In genomic region chr11:53054151-53054550, GRCm38 (mm10) we compare ENCODE assay signal across 19 mouse cellular contexts.
"Had no signal": no experiment of that assay in that cellular context is flagged by ENCODE, and none has a peak within 500 bp of the region (broad histone marks: within the 10 kb centered on the region; RNA-seq: fewer than 3 reads in every experiment).

No protein-coding gene starts in this region.

- H3K4me3 ChIP-seq: limb, embryonic 13.5 days; liver, embryonic 15.5 days; megakaryocyte, embryonic 14.5 days; midbrain, embryonic 12.5 days; neural tube, embryonic 13.5 days had no signal

- H3K36me3 ChIP-seq: limb, embryonic 13.5 days; liver, embryonic 15.5 days; midbrain, embryonic 12.5 days; neural tube, embryonic 13.5 days had no signal

- H3K9me3 ChIP-seq: limb, embryonic 13.5 days; liver, embryonic 15.5 days; megakaryocyte, embryonic 14.5 days; midbrain, embryonic 12.5 days; neural tube, embryonic 13.5 days had no signal

- H3K9ac ChIP-seq: limb, embryonic 13.5 days; liver, embryonic 15.5 days; lung, embryonic 14.5 days; midbrain, embryonic 12.5 days; neural tube, embryonic 13.5 days had no signal

- H3K4me1 ChIP-seq: liver, embryonic 15.5 days had no signal

- DNase-seq: kidney, adult 18-20 months; kidney, postnatal 36 days; layer of hippocampus, adult 9-11 months; left cerebral cortex, postnatal 4 days; lung, embryonic 14.5 days; lung, postnatal 10 days; lung, postnatal 4 days; retina, postnatal 1 day; right cerebral cortex, postnatal 4 days; spleen, adult 18-20 months; thymus, adult 2 months; thymus, postnatal 36 days had no signal

- H3K27ac ChIP-seq: hindbrain, postnatal 0 days; limb, embryonic 13.5 days; liver, embryonic 15.5 days; midbrain, embryonic 12.5 days; neural tube, embryonic 13.5 days had no signal

- H3K4me2 ChIP-seq: limb, embryonic 13.5 days; liver, embryonic 15.5 days; lung, embryonic 14.5 days; midbrain, embryonic 12.5 days; neural tube, embryonic 13.5 days had no signal

- H3K27me3 ChIP-seq: liver, embryonic 15.5 days had no signal

- ATAC-seq: hindbrain, postnatal 0 days; midbrain, embryonic 16.5 days had no signal
